Mouse (Mus musculus): ENCODE measurements around the gene D630036H23Rik.

Gene D630036H23Rik

DNA sequence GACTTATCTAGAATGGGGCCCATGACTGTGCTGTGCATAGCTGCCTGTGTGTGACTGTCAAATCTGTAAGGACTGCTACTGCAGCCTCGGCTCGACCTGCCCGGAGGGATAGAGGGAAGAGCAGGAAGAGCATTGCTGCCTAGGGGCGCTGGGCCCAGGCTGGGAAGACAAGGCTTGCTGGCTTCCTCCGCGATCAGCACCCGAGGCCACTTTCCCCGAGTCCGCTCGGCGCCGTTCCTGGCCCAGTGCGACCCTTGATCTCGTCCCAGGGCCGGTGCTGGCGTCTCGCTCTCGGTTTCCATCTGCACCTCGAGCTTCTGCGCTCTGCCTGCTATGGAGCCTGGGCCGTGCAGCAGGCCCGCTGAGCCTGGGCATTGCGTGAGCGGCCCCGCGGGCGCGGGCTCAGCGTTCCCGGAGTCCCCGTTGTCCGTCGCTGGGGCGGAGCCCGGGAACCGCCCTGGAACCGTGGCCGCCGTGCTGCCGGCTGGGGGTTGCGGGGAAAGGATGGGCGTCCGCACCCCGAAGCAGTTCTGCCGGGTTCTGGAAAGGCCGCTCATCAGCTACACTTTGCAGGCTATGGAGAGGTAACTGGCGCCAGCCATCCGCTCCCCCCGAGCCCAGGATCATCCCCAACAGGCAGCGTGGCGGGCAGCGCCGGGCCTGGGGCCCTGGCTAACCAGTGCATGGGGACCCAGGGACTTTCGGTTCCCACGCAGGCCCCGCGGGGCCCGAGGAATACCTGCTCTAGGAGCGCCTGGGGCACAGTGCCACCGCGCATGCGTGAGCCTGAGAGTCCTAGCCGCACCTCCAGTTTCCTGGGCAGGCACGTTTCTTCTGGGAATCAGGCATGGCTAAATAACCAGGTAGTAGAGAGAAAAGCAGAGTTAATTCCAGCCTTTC is at the start of gene D630036H23Rik, which contains the start of gene Ispd:
Gene D630036H23Rik, minus strand, starts transcription at position 741 of the 900 bp plus-strand sequence.
Gene Ispd, plus strand, starts transcription at position 10 of the 900 bp plus-strand sequence.
- peak; percentile 88 to 90 for DNase-seq (ENCODE audit: low spot score in 2 of 2)

GRCm38 (mm10) chr12:36426163-36427045 is 44.4 kb upstream of the D630036H23Rik start:
- DNase-seq (ENCODE audit: low spot score in 2 of 2), result no peak

DNA sequence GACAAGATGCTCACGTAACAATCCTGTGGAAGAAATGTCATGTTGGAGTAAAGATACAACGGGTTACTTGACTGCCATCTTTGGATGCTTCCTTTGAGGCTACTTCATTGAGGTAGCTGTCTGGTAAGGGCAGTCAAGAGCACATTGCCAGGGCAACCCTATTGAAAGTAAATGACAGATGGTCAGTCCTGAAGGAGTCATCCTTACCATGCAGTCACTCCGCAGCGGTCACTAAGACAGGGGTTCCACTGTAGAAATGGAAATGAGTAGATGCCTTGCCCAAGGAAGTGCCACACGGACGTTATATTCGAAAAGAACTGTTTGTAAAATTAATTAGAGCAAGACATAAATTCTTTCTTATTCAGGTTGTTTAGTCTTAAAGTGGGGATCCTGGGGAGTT is 43.3 kb upstream of the D630036H23Rik start:
- no peak for DNase-seq (ENCODE audit: low spot score in 2 of 2)

DNA sequence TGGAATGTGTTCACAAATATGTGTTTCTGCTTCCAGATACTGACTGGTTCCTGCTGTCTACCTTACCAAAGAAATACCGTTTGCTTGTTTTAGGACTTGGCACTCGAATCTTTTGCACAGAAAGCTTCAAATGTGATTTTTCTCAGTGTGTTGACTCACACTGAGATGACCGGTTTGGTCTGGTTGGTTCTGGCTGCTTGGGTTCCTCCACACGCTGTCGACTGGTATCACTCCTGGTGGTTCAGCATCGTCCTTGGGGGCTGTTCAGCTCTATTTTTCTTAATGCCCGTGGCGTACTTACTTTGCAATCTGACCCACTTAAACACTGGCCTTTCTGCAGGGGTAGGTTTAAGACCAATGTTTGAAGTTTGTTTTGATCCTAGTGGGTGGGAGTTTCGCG is 41.7 kb upstream of the D630036H23Rik start:
- no peak for DNase-seq (ENCODE audit: low spot score in 2 of 2)

DNA sequence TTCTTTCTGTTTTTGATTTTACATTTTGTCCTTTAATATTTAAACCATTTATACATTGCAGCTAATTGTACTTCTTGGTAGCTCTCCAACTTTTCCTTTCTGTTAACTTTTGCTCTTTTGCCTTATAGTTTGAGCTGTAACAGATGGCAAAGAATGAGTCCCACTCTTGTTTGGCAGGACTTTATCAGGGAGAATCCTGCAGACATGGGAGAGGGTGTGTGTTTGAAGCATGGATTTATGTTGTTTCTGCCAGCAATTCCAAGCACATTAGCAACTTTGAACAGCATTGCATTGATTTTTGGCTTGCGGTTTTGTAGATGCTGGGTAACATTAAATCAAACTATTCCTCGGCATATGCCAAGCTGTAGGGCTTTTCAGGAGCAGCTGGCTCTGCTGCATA is 13.1 kb upstream of the D630036H23Rik start:
- no peak for DNase-seq (ENCODE audit: low spot score in 2 of 2)

DNA sequence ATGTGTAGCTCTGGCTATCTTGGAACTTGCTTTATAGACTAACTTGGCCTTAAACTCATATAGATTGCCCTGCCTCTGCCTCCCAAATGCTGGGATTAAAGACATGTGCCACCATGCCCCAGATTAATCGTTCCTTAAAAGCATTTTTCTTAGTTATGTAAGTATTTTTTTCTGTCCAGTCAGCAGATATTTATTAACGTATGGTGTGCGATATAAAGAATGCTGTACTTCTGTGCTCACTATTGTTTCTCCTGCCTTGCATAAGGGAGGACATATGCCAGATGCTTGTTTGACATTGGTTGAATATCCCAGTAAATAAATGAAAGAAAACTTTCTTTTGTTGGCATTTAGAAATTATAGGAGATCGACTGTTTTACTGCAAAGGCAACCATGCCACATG is 5.0 kb upstream of the D630036H23Rik start:
- no peak for DNase-seq (ENCODE audit: low spot score in 2 of 2)

DNA sequence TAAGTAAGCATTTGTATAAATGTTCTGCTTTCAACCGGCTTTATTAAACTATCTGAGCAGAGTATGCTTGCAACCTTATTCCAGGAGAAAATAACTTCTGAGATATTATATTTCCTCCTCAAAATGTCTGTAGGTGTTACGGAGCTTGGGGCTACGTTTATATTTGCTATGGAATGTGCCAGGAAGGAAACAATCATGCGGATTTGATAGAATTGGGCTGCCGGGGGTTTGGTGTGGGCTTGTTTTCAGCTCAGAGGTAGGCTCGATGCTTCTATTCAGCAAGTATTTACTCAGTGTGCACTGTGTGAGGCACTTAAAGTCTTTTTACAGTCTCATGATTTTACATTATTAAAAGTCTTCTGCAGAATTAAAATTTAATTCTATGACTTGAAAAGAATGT is 3.4 kb upstream of the D630036H23Rik start:
- no peak for DNase-seq (ENCODE audit: low spot score in 2 of 2)

DNA sequence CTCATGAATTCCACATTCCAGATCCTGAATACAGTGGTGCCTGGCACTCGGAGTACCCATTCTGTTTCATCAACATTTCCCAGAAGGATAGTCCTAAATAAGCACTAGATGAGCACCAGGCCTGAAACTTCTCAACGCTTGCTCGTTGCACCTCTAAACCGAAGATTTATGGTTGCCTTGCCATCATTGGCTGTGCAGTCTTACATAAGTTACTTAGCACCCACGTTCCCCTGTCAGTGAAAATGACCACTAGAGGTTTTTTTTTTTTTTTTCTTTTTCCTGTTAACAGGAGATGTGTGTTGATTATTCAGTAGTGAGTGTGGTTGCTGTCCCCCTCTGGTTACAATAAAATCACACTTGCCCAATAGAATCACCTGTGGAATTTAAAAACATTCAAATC is 1.2 kb downstream of the D630036H23Rik start:
- peak in 1 of 2 experiments; percentile 3 for DNase-seq (ENCODE audit: low spot score in 2 of 2)

DNA sequence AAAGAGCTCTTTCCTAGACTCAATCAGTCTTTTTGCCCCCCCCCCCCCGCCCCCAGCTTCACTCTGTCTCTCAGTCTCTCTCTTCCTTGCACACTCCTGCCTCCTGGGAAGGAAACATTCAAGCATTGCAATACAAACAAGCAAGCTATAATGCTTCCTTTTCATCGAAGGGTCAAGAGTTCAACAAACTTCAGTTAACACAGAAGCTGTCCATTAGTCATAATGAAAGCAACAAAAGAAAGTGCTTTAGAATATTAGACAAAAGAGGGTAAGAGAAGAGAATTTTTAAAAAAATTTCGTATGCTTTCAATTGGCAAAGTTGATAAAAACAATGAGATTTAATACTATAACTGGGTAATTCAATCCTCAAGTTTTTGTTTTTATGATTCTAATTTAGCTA is 1.7 kb downstream of the D630036H23Rik start:
- no peak for DNase-seq (ENCODE audit: low spot score in 2 of 2)

DNA sequence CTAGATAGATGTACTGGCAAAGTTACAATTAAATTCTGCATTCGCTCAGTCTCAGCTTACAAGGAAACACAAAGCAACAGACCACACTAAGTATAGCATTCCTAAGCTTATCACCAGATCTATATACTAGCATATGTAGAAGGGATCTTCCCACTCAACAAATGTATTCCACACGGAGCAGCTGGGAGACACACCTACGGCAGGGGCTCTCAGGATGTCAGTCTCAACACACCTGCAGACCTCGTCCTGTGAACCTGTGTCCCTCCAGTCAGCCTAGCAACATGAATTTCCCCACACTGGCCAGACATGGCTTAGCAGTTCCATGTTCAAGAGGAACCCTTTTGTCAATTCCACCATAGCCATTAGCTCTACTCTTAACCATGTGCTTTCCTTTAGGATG is 5.6 kb downstream of the D630036H23Rik start:
- peak; percentile 23 to 38 for DNase-seq (ENCODE audit: low spot score in 2 of 2)

GRCm38 (mm10) chr12:36373237-36373998 is 8.6 kb downstream of the D630036H23Rik start:
- DNase-seq (ENCODE audit: low spot score in 2 of 2), result no peak

- DNase-seq (ENCODE audit: low spot score in 2 of 2), result no peak
These were observed 18.0 kb downstream of the D630036H23Rik start for GRCm38 (mm10) chr12:36364013-36364412.

DNA sequence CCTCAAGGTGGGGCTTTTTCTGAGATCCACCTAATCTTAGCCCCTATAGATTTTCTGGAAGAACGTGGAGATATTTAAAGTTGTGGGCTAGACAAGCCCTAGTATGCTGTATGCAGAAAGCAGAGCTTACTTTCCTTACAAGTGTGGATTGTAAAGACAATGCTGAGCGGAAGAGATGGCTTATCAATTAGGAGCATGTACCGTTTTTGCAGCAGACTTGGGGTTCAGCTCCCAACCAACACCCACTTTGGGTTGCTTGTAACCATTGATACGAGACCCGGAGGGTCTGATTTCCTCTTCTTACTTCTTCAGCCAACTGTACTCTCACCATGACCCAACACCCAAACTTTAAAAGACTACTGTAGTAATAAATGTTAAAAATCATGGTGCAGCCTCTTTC is 21.3 kb downstream of the D630036H23Rik start:
- DNase-seq (ENCODE audit: low spot score in 2 of 2), result no peak

GRCm38 (mm10) chr12:36360064-36360463 is 21.9 kb downstream of the D630036H23Rik start:
- no peak for DNase-seq (ENCODE audit: low spot score in 2 of 2)

GRCm38 (mm10) chr12:36344131-36344530 is 37.9 kb downstream of the D630036H23Rik start:
- DNase-seq (ENCODE audit: low spot score in 2 of 2), result no peak

- peak; percentile 13 to 22 for DNase-seq (ENCODE audit: low spot score in 2 of 2)
These were observed 48.1 kb downstream of the D630036H23Rik start for GRCm38 (mm10) chr12:36333837-36334281.

DNA sequence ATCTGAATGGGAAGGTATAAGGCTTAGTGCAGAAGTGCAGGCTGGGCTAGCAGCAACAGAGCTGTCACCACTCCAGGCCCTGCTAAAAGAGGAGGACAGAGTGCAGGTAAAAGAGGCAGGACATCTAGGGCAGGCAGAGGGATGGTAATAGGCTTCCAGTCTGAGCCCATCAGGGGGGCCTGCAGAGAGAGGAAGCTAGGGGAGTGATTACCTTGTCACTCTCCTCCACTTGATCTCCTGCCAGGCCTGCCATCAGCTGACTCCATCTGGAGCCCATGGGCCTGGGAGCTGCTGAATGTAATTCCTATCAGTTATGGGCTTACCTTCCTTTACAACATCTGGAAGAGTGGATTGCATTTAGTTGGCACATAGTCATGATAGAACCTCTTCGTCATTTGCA is 49.3 kb downstream of the D630036H23Rik start:
- no peak for DNase-seq (ENCODE audit: low spot score in 2 of 2)

Measured in right cerebral cortex, adult 2 months (tissue).